Mouse (Mus musculus) embryonic fibroblast, embryonic 13.5 days (primary cell): Measurements from ENCODE around the gene Irak1. TPM values are rescaled to one million over a fixed set of nuclear protein-coding genes. Genes with fewer than 3 reads are reported as not detected.

Experiments
- H3K27ac ChIP-seq: 2 replicates; pipeline ENCODE4 v1.5.1; 2012; ENCODE audit warnings: low read length, control low read depth, inconsistent platforms; ENCODE audit not compliant: insufficient read depth
- H3K4me1 ChIP-seq: 2 replicates; pipeline ENCODE4 v1.6.1; 2011; ENCODE audit warnings: low read length; ENCODE audit not compliant: control insufficient read depth, insufficient read depth
- H3K4me3 ChIP-seq: 2 replicates; pipeline ENCODE4 v1.5.1; 2011; ENCODE audit warnings: mild to moderate bottlenecking, control low read depth, low read length; ENCODE audit not compliant: insufficient read depth
- CTCF ChIP-seq: IDR thresholded peaks from 2 replicates; pipeline ENCODE4 v1.5.1; 2011; ENCODE audit warnings: mild to moderate bottlenecking, control low read depth, low read length, moderate library complexity, borderline replicate concordance; ENCODE audit not compliant: insufficient read depth
- POLR2A ChIP-seq: IDR thresholded peaks from 2 replicates; pipeline ENCODE4 v1.6.1; 2011; ENCODE audit warnings: low read depth, mild to moderate bottlenecking, control low read depth, low read length, moderate library complexity
- polyA plus RNA-seq: library from polyadenylated mRNA; stranded (reverse); fragments of >200 nt; gene quantifications from 2 replicates; pipeline ENCODE4 v1.2.4, GENCODE M21; 2011; ENCODE audit warnings: low read depth; ENCODE audit not compliant: missing spikeins, insufficient read length

Gene Irak1
- polyA plus RNA-seq, 1 experiment, result 68.2 TPM

DNA sequence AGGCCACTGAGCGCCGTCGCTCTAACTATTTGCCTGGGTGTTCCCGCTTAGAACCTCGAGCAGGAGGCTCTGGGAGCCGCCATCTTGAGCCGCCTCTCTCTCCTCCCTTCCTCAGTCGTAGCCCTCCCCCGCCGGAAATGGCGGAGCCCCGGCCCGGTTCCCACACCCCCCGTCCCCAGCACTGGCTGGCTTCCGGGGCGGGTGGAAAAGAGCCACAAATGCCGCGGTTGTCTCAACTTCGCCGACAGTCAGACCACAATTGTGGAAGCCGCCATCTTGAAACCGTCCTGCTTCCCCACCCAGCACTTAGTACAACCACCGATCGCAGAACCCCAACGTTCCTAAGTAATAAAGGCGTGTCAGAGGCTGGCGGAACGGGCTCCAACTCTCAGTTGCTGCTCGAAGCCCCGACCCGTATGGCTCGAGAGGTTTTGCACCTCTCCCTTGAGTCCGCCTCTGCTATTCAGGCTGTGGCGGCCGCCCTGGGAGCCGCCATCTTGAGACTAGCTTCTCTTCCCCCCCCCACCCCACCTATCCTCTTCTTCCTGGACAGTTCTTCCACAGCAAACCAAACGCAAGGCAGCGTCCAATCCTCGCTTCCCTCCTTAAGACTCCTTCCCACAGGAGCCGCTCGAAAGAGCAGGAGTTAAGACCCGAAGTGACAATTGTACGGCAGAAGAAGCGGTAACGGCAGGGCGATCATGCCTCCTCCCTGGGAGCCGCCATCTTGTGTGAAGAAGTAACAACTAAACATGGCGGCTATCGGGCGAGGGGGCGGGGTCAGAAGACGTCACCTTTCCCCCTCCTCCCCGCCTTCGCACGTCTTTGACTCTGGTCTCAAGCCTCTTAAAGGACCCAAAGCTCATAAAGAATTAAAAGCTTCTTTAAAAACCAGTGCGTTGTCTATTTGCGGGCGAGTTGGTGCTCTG, 57.2 kb downstream of the Irak1 start, which contains the start of gene Hcfc1:
Gene Hcfc1, minus strand, starts transcription at position 110 of the 929 bp plus-strand sequence.
- Histone ChIP-seq H3K4me3 (peak within 1 kb of the TSS; percentile 88), H3K4me1 (no peaks in the 10 kb centered on the region; the same call in 1 of the 2 replicates), H3K27ac (peak within 1 kb of the TSS; percentile 98)
- TF ChIP-seq POLR2A (peak; percentile 47), CTCF (no peak)

GRCm38 (mm10) chrX:73965307-73965706, 58.4 kb downstream of the Irak1 start:
- H3K4me1 ChIP-seq, result no peaks in the 10 kb centered on the region; the same call in 1 of the 2 replicates
- peak overlapping the region; percentile 98 for H3K27ac ChIP-seq
- H3K4me3 ChIP-seq, result peak overlapping the region; percentile 88
- no peak for TF ChIP-seq POLR2A
- no peak for TF ChIP-seq CTCF

DNA sequence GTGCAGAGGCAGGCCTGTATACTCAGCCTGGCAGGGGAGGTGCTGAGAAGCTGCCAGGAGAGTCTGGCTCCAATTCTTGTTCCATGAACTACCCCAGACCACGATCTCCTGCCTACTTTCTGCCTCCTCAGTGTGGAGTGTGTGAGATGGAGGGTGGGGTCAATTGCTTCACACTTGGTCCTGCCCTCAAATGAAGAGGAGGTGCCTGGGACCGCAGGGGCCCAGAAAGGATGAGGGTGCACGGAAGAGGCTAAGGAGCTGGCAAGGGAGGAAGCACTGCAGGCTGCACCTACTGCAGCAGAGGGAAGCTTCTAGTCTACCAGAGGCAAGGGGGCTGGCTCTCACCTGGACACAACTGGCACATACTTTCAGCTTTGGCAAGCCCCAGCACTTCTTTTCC, 59.4 kb downstream of the Irak1 start:
- Histone ChIP-seq H3K4me3 (peak overlapping the region; percentile 88), H3K27ac (no peak overlapping the region), H3K4me1 (no peaks in the 10 kb centered on the region; the same call in 1 of the 2 replicates)
- TF ChIP-seq CTCF (no peak), POLR2A (peak; percentile 63; the same call in 1 of the 2 replicates)

Other genes starting within 250 kb of the Irak1 start
- not detected in 2 replicates for gene Srpk3, start 249.5 kb downstream of the Irak1 start, polyA plus RNA-seq
- gene Idh3g, start 237.0 kb downstream of the Irak1 start, polyA plus RNA-seq, result 94.8 and 115 TPM in 2 replicates
- gene Ssr4, start 236.9 kb downstream of the Irak1 start, polyA plus RNA-seq, result 288 and 321 TPM in 2 replicates
- gene Pdzd4, start 198.9 kb downstream of the Irak1 start, polyA plus RNA-seq, result 5.6 and 8.9 TPM in 2 replicates
- gene Avpr2, start 131.8 kb downstream of the Irak1 start, polyA plus RNA-seq, result not detected in 2 replicates
- gene L1cam, start 127.8 kb downstream of the Irak1 start, polyA plus RNA-seq, result 0.27 and 1.3 TPM in 2 replicates
- 0.40 and 0.72 TPM in 2 replicates for gene Arhgap4, start 102.0 kb downstream of the Irak1 start, polyA plus RNA-seq
- gene Naa10, start 102.0 kb downstream of the Irak1 start, polyA plus RNA-seq, result 42.7 and 45.4 TPM in 2 replicates
- 31.4 and 42.9 TPM in 2 replicates for gene Renbp, start 93.1 kb downstream of the Irak1 start, polyA plus RNA-seq
- gene Hcfc1, start 57.6 kb downstream of the Irak1 start, polyA plus RNA-seq, result 61.4 and 65.6 TPM in 2 replicates
- gene Opn1mw, start 103.5 kb upstream of the Irak1 start, polyA plus RNA-seq, result not detected in 2 replicates
- gene Mecp2, start 111.4 kb upstream of the Irak1 start, polyA plus RNA-seq, result 19.0 and 21.0 TPM in 2 replicates
- not detected in 2 replicates for gene Tex28, start 143.9 kb upstream of the Irak1 start, polyA plus RNA-seq
- gene Tktl1, start 153.3 kb upstream of the Irak1 start, polyA plus RNA-seq, result not detected in 2 replicates
- gene Flna, start 225.9 kb upstream of the Irak1 start, polyA plus RNA-seq, result 1,955 and 2,266 TPM in 2 replicates
- 195 and 206 TPM in 2 replicates for gene Emd, start 230.8 kb upstream of the Irak1 start, polyA plus RNA-seq
- 311 and 352 TPM in 2 replicates for gene Rpl10, start 246.9 kb upstream of the Irak1 start, polyA plus RNA-seq